Mouse (Mus musculus): ENCODE results near the gene Syngr2.
"Not testable (repeated sequence)": the region's sequence is repeated elsewhere in the genome, so short reads cannot be mapped to it uniquely, and the experiment has no call there.

The Syngr2 gene

DNA sequence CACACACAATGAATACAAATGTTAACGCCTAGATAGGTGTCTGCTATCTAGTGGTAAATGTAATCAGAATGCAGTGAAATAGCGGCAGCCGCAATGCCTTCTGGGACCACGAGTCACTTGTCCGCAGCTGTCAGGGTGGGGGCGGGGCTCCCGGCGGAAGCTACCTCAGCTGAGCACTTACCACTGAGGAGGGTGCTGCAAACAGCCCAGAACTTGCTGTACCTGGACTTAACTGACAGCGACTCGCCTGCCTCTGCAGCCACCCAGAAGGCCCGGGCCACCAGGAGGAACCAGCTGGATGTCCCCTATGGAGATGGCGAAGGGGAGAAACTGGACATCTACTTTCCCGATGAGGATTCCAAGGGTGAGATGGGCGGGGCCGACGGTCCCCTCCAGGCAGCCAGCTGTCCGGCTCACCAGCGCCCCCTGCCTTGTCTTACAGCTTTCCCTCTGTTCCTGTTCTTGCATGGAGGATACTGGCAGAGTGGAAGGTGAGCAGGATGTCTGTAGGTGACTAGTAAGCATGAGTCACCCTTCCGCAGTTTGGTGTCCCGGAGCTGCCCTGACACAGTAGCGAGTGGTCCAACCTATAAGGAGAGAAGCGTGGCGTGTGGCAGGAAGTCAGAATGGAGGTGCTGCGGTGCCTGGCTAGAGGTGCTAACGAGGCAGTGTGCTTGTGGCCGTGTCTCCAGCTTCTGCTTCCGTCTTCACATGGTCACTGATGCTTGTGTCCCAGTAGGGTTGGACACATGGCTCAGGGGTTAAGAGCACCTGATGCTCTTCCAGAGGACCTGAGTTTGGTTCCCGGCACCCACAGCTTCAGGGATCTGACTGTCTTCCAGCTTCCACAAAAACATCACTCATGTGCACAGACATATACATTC lies 22.9 kb downstream of the Syngr2 start:
- peak; percentile 95 to 96 for DNase-seq (ENCODE audit: low spot score in 2 of 2)

DNA sequence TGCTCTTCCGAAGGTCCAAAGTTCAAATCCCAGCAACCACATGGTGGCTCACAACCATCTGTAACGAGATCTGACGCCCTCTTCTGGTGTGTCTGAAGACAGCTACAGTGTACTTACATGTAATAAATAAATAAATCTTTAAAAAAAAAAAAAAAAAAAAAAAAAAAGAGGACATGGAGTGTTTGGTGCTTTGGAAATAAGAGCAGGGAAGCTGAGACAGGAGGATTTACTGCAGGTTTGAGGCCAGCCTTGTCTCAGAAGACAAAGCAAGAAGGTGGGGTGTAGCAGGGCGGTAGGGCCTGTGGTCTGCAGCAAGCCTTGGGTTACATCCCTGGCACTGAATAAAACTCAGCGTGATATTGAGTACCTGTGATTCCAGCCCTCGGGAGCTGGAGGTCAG lies 24.0 kb downstream of the Syngr2 start:
- not testable (repeated sequence) for DNase-seq (ENCODE audit: low spot score in 2 of 2)

DNA sequence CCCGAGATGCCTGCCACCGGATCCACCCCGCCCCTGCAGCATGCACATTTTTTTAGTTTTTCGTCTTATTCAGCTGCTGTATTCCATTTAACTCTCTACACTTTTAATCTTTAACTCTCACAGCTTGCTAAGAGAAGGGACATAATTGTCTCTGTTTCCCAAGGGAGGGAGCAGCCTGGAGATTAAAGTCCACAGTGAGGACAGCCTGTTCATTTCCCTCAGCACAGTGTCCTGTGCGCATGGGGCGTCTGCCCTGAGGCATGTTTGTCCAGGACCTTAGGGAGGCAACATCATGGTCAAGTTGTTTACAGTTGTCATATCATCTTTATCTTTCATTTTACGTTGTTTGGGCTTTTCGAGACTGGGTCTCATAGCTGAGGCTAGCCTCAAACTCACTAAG lies 24.6 kb downstream of the Syngr2 start:
- DNase-seq (ENCODE audit: low spot score in 2 of 2) = no peak

DNA sequence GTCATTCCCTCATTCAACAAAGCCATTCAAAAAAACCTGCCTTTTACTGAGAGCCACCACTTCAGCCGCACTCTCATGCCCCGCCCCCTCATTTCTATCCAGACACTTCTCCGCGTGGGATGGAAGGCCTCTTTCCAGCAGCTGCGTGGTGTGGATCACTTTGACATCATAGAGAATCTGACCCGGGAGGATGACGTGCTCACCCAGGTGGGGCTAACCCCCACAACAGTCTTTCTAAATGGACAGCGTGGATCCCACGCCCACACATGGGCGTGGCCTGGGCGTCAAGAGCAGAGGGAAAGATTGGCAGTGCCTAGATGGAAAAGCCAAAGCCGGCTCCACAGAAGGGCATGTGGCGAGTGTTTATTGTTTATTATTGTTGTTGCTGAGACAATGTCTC lies 26.8 kb downstream of the Syngr2 start:
- DNase-seq (ENCODE audit: low spot score in 2 of 2) = peak; percentile 35 to 71

DNA sequence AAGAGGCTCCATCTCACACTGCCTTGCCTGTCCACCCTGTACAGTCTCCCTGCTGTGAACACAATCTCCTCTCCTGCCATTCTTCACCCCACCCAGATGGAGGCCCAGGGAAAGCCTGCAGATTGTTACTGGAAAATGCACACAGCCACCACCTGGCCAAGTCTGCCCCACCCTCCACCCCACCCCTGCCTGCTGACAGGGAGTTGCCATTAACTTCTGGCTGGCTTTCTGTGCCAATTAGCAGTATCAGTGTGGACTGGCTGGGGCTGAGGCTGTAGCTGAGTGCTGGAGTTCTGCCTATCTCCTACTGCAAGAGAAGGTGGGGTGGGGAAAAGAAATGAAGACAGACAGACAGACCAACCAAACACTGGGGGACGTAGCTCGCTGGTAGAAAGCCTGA lies 29.1 kb downstream of the Syngr2 start:
- peak; percentile 62 to 83 for DNase-seq (ENCODE audit: low spot score in 2 of 2)

DNA sequence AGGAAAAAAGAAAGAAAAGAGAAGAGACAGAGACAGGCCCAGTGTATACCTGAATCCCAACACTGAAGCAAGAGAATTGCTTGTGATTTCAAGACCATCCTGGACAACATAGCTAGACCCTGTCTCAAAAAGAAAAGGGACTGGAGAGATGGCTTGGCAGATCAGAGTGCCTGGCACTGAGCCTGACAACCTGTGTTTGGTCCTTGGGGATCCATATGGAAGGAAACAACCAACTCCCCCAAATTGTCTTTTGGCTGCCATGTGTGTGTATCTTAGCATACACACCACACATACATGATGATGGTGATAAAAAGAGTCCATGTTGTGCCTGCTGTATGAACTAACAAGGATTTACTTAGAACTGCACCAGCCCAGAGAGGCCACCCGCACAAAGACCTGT lies 29.6 kb downstream of the Syngr2 start:
- peak in 1 of 2 experiments; percentile 49 for DNase-seq (ENCODE audit: low spot score in 2 of 2)

DNA sequence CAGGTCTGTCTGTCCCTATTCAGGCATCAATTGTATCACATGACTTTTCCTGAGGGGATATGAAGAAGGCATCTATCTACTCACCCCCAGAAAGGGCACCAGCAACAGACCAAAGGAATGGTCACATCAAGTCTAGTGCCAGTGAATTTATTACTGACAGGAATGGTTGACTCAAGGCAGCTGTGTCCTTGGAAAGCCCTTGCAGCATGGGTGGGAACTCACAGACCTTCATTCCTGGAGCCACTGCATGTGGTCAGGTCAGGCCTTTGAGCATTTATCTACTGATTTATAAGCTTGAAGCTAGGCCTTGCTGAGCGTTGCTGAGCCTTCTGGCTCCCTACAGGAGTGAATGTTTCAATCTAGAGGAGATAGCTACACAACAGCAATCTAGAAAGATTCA lies 31.4 kb downstream of the Syngr2 start:
- DNase-seq (ENCODE audit: low spot score in 2 of 2) = no peak

DNA sequence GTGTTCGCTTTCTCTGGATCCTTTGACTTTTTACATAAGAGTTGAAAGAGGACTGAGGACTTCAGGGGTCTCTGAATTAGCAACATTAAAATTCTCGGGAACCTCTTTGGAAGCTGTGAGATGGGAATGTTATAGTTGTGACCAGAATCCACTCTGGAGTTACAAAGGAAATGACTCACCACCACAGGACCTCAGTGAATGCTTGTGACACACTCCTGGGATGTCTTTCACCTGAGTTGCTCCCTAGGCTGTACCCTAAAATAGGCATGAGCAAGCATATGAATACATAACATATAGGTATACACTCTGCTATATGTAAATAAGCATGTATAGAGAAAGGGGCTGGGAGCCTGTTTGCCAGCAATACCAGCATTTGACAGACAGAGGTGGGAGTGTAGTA lies 34.0 kb downstream of the Syngr2 start:
- no peak for DNase-seq (ENCODE audit: low spot score in 2 of 2)

DNA sequence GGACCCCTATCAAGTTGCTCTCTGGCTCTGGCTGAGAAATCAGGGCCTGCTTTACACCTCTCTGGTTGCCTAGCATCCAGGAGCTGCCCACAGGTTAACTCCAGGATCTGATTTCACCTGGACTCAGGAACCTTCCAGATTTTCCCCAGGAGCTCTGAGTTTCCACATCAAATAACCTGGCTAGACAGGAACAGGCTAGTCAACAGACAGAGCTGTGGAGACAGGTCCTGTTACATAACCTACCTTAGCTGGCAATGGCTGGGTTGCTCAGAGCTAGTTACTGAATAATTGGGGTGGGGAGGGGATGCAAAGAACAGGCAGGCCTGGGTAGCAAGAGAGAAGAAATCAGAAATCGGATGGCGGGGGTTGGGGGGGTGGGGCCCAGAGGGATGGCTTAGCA lies 35.5 kb downstream of the Syngr2 start:
- no peak for DNase-seq (ENCODE audit: low spot score in 2 of 2)

DNA sequence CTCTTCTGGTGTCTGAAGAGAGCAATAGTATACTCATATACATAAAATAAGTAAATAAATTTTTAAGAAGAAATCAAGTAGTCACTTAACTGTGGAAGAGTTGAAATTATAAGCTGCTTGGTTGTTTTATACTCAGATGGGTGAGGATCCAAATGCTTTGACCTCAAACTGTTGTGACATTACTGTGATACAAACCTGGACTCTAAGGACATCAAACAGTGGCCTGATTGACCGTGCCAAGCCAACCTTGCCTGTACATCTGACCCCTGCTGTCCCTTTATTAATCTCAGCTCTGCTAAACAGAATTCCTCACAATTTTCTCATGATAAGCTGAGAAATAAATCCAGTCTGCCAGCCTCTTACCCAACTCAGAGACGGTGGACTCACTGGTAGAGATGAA lies 36.2 kb downstream of the Syngr2 start:
- DNase-seq (ENCODE audit: low spot score in 2 of 2) = no peak

DNA sequence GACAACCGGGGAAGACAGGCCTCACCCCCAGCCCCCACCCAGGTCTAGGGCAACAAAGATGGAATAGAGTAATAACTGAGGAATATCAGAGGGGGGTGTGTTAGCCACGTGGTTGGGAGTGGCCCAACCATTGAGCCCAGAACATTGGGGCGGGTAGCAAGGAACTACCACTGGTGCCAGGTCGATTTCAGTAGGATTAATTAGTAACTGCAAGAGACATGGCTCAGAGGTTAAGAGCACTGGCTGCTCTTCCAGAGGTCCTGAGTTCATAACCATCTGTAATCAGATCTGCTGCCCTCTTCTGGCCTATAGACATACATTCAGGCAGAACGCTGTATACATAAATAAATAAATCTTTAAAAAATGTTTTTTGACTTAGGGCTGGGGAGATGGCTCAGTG lies 37.2 kb downstream of the Syngr2 start:
- DNase-seq (ENCODE audit: low spot score in 2 of 2) = no peak

DNA sequence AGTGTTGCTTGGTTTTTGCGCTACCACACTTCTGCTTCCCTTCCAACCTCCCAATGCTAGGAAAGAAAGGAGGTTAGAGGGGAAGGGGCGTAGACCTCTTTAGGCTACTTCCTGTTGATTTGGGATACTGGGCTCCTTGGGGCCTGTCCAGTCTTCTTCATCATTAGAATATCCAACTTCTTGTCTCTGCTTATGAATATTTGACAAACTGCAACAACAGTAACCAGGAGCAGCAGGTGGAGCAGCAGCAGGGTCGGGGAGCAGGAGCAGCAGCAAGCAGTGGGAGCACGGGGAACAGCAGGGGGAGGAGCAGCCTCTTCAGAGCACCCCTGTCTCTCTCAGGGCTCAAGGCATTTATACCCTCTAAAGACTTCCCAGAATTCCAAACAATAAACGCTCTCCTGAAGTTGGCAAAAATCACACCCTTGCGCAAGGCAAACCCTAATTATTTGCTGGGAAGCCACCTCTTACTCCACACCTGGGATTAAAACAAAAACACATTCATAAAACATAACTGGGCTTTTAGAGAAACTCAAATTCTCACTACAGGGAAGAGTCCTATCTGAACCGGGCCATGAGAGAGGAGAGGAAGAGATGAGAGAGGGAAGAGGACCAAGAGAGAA lies 38.2 kb downstream of the Syngr2 start:
- no peak for DNase-seq (ENCODE audit: low spot score in 2 of 2)

DNA sequence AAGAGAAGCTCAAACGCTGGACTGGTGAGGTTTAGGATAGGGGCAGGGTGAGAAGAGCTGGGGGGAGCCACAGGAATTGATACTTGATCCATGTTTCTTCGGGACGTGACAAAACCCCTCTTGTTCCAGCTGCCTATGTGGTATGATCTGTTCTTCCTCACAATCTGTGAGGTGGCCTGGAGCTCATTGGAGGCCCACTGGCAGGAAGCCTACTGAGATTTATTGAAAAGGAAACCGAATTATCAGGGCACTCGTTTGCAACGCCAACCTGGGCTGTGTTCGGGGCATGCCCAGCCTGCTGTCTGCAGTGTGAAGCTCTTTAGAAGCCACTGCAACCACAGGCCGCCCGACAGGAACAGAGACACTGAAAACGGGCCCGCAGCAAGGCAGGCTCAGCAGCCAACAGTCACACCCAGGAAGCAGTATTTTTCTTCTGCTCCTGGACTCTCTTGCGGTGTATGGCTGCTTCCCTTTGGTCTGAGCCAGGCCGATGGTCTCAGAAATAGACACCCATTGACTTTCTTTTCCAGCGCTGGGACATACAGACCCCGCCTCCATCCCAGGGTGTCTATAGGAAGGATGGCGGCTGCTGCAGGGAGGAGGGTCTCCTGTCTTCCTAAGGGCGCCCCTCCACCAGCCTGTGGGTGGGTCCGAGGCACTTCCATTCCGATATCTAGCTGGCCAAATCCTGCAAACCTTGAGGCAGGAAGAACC lies 39.0 kb downstream of the Syngr2 start:
- peak; percentile 68 for DNase-seq (ENCODE audit: low spot score in 2 of 2)

DNA sequence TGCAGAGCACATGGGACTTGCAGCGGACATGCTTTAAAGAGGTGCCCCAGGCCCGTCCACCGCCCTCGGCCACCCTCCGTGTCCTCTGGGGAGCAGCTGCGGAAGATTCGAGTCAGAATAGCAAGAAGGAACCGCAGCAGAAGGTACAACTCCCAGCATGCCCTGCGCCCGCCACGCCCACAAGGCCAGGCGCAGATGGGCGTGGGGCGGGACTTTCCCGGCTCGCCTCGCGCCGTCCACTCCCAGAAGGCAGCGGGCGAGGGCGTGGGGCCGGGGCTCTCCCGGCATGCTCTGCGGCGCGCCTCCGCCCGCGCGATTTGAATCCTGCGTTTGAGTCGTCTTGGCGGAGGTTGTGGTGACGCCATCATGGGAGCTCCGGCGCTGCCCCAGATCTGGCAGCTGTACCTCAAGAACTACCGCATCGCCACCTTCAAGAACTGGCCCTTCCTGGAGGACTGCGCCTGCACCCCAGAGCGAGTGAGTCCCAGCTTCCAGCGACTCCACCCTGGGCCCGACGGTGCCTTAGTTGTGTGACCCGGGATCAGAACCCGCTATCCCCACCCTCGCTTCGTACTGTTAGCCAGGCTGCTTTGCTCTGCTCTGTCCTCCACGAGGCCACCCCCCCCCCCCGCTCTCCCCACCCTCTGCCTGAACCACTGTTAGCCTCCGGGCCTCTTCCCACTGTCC lies 39.7 kb downstream of the Syngr2 start, which contains the start of gene Birc5:
Birc5 (plus strand) TSS at position 267 of the 687 bp plus-strand sequence.
- DNase-seq (ENCODE audit: low spot score in 2 of 2) = peak; percentile 97 to 99

DNA sequence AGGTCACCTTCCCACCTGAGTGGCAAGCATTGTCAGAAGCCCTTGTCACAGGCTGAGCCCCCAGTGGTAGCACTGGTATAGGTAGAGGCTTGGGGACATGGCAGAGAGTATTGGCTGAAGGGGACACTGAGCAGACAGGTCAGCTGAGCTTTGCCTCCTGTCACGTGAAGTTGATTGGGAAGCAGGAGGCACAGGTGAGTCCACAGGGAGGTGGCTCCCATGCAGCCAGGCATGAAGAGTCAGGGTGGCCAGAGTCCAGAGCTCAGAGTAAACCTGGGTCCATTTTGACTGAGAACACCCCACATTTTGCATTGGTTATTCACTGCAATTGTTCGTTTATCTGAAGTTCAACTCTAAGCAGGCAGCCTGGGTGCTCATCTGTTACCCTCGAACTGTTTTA lies 43.4 kb downstream of the Syngr2 start:
- no peak for DNase-seq (ENCODE audit: low spot score in 2 of 2)

DNA sequence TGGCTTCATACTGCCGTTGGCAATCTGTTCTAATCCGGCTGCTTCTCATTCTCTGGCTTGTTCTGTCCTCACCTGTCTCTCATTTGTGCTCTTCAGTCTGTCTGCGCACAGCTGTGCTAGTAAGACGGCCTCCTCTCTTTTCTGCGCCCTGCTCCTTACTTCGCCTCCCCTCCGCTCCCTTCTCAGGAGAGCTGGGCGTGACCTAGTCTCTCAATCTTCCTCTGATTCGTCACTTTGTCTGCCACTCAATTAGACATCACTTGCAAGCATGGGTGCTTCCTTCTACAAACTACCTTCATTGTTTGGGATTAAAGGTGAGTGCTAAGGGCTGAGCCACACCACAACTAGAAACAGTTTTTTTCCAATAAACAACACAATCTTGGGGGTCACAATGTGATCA lies 44.8 kb downstream of the Syngr2 start:
- DNase-seq (ENCODE audit: low spot score in 2 of 2) = no peak

DNA sequence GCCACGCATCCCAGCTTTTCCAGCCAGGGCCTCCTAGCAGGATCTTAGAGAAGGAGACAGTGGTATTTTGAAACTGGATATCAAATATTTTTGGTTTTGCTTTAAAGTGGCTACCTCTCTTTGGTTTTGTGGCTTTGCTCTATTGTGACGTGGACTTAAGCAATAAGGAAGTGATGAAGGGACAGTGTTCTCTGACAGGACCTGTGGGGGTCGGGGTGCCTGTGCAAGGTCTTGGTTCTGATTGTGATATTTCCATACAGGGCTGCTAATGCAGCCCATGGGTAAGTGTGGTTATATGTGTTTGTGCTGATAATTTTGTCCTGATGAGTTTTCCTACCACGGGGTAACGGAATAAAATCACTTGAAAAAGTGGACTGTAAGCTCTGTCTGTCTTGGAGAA lies 45.9 kb downstream of the Syngr2 start:
- DNase-seq (ENCODE audit: low spot score in 2 of 2) = no peak

DNA sequence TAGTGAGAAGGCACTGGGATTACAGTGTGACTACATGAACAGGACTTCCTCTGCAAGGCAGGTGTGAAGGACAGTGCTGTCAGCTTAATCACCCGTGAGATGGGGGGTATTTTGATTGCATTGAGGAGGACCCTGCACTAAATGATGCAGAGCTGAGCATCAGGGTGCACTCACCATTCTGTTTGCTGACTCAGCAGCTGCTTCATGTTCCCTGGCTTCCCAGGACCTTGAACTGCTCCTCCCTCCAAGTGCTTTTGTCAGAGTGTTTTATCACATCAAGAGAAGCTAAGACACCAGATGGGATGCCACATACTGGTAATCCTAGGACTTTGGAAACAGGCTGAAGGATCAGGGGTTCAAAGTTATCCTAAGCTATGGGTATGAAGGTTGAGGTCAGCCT lies 46.5 kb downstream of the Syngr2 start:
- DNase-seq (ENCODE audit: low spot score in 2 of 2) = no peak

DNA sequence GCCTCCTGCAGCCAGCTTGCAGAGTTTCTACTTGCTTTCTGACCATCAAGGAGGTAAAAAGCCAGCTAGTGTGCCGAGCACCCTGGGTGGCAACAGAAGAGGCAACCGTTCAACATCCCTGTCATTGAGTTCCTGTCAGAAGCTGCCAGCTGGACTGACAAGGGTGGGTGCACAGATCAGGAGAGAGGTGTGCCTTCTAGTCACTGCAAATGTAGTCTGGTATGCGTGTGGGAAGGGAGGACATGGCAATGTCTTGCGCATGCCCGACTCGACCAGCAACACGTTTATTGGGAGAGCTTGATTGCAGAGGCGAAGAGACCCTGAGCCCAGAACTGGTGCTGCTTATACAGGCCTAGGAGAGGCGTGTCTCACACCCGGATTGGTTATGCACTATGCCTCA lies 48.0 kb downstream of the Syngr2 start:
- DNase-seq (ENCODE audit: low spot score in 2 of 2) = no peak

DNA sequence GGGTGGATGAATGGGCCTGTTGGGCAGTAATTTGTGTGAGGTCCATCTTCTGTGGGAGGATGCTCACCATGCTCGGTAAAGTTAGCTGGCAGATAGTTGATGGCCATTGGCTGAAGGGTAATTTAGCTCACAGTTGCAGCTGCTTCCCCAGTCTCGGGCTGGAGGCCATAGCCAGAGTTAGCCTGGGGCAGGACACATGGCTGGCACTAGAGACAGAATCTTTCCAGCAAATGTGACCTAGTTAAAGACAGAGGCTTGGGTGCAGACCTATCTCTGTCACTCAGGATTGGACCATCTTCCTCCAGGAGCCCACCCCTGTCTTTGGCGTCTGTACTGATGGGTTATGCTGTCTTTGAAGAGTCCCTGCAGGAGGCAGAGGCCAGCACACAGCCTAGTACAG lies 48.9 kb downstream of the Syngr2 start:
- no peak for DNase-seq (ENCODE audit: low spot score in 2 of 2)

DNA sequence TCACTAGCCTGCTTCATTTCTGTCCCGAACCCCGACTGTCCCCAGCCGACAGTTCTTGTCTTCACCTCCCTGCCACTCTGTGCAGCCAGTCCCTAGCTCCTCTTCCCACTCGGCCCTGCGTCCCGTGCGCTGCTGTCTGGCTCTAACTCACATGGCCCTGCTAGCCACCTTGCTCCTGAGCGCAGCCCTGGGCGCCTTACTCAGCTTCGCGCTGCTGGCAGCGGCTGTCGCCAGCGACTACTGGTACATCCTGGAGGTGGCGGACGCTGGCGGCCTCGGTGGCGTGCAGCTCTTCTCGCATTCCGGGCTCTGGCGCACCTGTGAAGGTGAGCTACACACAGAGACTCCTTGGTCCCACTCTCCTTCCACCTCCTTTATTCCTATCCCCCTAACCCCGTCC lies 51.1 kb downstream of the Syngr2 start, which contains the start of gene Tmem235:
Tmem235 (plus strand) TSS at position 152 of the 400 bp plus-strand sequence.
- DNase-seq (ENCODE audit: low spot score in 2 of 2) = no peak
